Mouse (Mus musculus) spleen, adult 2 months (tissue): ENCODE results near the gene Jund.

Experiments used
- CTCF ChIP-seq: fragments of 200-500 bp; IDR thresholded peaks from 2 replicates; pipeline ENCODE4 v1.5.1; 2011; ENCODE audit warnings: mild to moderate bottlenecking, inconsistent platforms; ENCODE audit not compliant: insufficient read depth, insufficient read length, insufficient replicate concordance; ENCODE audit errors: extremely low read depth
- POLR2A ChIP-seq: fragments of 200-500 bp; IDR thresholded peaks from 2 replicates; pipeline ENCODE4 v1.6.1; 2011; ENCODE audit warnings: low read depth, low read length, inconsistent platforms

GRCm38 (mm10) chr8:70721601-70722000 lies 22.9 kb downstream of the Jund start:
- no peak for TF ChIP-seq POLR2A
- no peak for TF ChIP-seq CTCF
